Mouse (Mus musculus) Patski (cell line): ENCODE measurements around the gene Ntf3. TPM values are rescaled to one million over a fixed set of nuclear protein-coding genes. Genes with fewer than 3 reads are reported as not detected.

Experiments
- ATAC-seq: fragments of 100-300 bp; one replicate; pipeline ENCODE4 v1.8.0; 2021
- CTCF ChIA-PET: fragments of 350-600 bp; sonication (Branson Sonifier 250); formaldehyde crosslinking; loops from one replicate; lab custom pipeline; 2022; ENCODE audit warnings: inconsistent platforms; lab: Charles Lee
- POLR2A ChIA-PET: fragments of 350-600 bp; sonication (Branson Sonifier 250); formaldehyde crosslinking; loops from one replicate; lab custom pipeline; 2022; ENCODE audit warnings: antibody characterized with exemption, inconsistent platforms; lab: Charles Lee
- DNase-seq: peaks from one replicate; pipeline ENCODE4 v3.0.0-alpha.2; 2011; ENCODE audit warnings: low read depth, low spot score
- H3K27me3 ChIP-seq: fragments of 371-371 bp; one replicate; pipeline ENCODE4 v1.5.1; 2021
- CTCF ChIP-seq: fragments of 100-300 bp; IDR thresholded peaks from one replicate; pipeline ENCODE4 v1.5.1; 2021
- in situ Hi-C: fragments of 300-500 bp; cut with MboI; formaldehyde crosslinking; loops from 3 replicates; pipeline ENCODE4 v1.11.1; 2018; ENCODE audit warnings: low pct_unique_long_range_greater_than_20kb, mixed read lengths
- polyA plus RNA-seq: library from polyadenylated mRNA; unstranded; gene quantifications from one replicate; pipeline ENCODE4 v1.2.3, GENCODE M21; 2021

Ntf3 gene
- polyA plus RNA-seq, 1 experiment from 2014 or later, result not detected

- in situ Hi-C loops, result no loop called here
- DNase-seq (no peak), ATAC-seq (no peak)
- no peak for TF ChIP-seq CTCF
- H3K27me3 ChIP-seq, result peaks cover 12% of the 10 kb centered on the region
- POLR2A ChIA-PET, result no interaction called here
- CTCF ChIA-PET, result no interaction called here
Observed at GRCm38 (mm10) chr6:126140416-126140815, 26.3 kb downstream of the Ntf3 start.

- ChIA-PET POLR2A (no interaction called here), CTCF (no interaction called here)
- in situ Hi-C loops, result no loop called here
- ATAC-seq (no peak), DNase-seq (no peak)
- no peak for TF ChIP-seq CTCF
- peaks cover 25% of the 10 kb centered on the region for H3K27me3 ChIP-seq
Observed at GRCm38 (mm10) chr6:126134155-126134906, 32.4 kb downstream of the Ntf3 start.

- TF ChIP-seq CTCF, result no peak
- in situ Hi-C loops, result no loop called here
- ChIA-PET POLR2A (interaction anchor here (0.7 kb wide), 1 partner anchor 83 kb away, joined by 4 read pairs; no protein-coding TSS in a partner anchor), CTCF (no interaction called here)
- ATAC-seq (no peak), DNase-seq (no peak)
- H3K27me3 ChIP-seq, result peaks cover 12% of the 10 kb centered on the region
Observed at GRCm38 (mm10) chr6:126128238-126128637, 38.5 kb downstream of the Ntf3 start.

- in situ Hi-C loops, result no loop called here
- ChIA-PET POLR2A (interaction anchor here (0.9 kb wide), 1 partner anchor 8 kb away, joined by 4 read pairs; no protein-coding TSS in a partner anchor), CTCF (interaction anchor here (0.8 to 1.4 kb wide), 4 partner anchors 11 to 144 kb away, joined by 3 read pairs; no protein-coding TSS in a partner anchor)
- TF ChIP-seq CTCF, result no peak
- no peak for DNase-seq
- H3K27me3 ChIP-seq, result no peaks in the 10 kb centered on the region
- ATAC-seq, result no peak
Observed at GRCm38 (mm10) chr6:126118247-126118646, 48.5 kb downstream of the Ntf3 start.

GRCm38 (mm10) chr6:126117191-126117590 is 49.5 kb downstream of the Ntf3 start:
- in situ Hi-C loops, result no loop called here
- ATAC-seq (peak; percentile 70), DNase-seq (peak; percentile 87)
- POLR2A ChIA-PET, result no interaction called here
- CTCF ChIA-PET, result no interaction called here
- H3K27me3 ChIP-seq, result no peaks in the 10 kb centered on the region
- TF ChIP-seq CTCF, result no peak

- POLR2A ChIA-PET, result no interaction called here
- in situ Hi-C loops, result no loop called here
- TF ChIP-seq CTCF, result no peak
- CTCF ChIA-PET, result interaction anchor here (1.0 to 1.2 kb wide), 2 partner anchors 10 to 53 kb away, joined by 3 read pairs; no protein-coding TSS in a partner anchor
- ATAC-seq (no peak), DNase-seq (no peak)
- no peaks in the 10 kb centered on the region for H3K27me3 ChIP-seq
Observed at GRCm38 (mm10) chr6:126114934-126115633, 51.6 kb downstream of the Ntf3 start.

GRCm38 (mm10) chr6:126110892-126111835 is 55.5 kb downstream of the Ntf3 start:
- DNase-seq, result no peak
- in situ Hi-C loops, result no loop called here
- no peak for ATAC-seq

GRCm38 (mm10) chr6:126109184-126109583 is 57.5 kb downstream of the Ntf3 start:
- TF ChIP-seq CTCF, result no peak
- in situ Hi-C loops, result no loop called here
- DNase-seq, result no peak
- no peak for ATAC-seq
- POLR2A ChIA-PET, result no interaction called here
- H3K27me3 ChIP-seq, result no peaks in the 10 kb centered on the region
- CTCF ChIA-PET, result no interaction called here

More at GRCm38 (mm10) chr6:126110892-126111835, 55.5 kb downstream of the Ntf3 start:
- ChIA-PET POLR2A (interaction anchor here (0.6 to 1.0 kb wide), 2 partner anchors 8 to 196 kb away, joined by 4 read pairs; no protein-coding TSS in a partner anchor), CTCF (interaction anchor here (0.6 to 1.0 kb wide), 3 partner anchors 14 to 190 kb away, joined by 3 read pairs; no protein-coding TSS in a partner anchor)
- H3K27me3 ChIP-seq, result no peaks in the 10 kb centered on the region
- TF ChIP-seq CTCF, result no peak

- in situ Hi-C loops, result no loop called here
- no peak for ATAC-seq
- TF ChIP-seq CTCF, result no peak
- POLR2A ChIA-PET, result no interaction called here
- DNase-seq, result no peak
- H3K27me3 ChIP-seq, result no peaks in the 10 kb centered on the region
- CTCF ChIA-PET, result no interaction called here
Observed at GRCm38 (mm10) chr6:126108771-126109170, 57.9 kb downstream of the Ntf3 start.

- DNase-seq, result no peak
- in situ Hi-C loops, result no loop called here
- H3K27me3 ChIP-seq, result no peaks in the 10 kb centered on the region
- ChIA-PET CTCF (no interaction called here), POLR2A (no interaction called here)
- no peak for TF ChIP-seq CTCF
- no peak for ATAC-seq
Observed at GRCm38 (mm10) chr6:126107398-126107797, 59.3 kb downstream of the Ntf3 start.
